Mouse (Mus musculus) spleen, adult 2 months (tissue): ENCODE measurements around the gene Fam184b. TPM values are rescaled to one million over a fixed set of nuclear protein-coding genes. Genes with fewer than 3 reads are reported as not detected.
A peak's percentile ranks its signal among the peaks of the same experiment; 100 is the strongest.

Source experiments
- DNase-seq, 2 experiments: peaks; one replicate each; pipeline versions ENCODE4 v3.0.0 to v3.0.0-alpha.2; 2012 to 2021; ENCODE audit warnings: low spot score in 2 of 2, low read depth in 1 of 2
- H3K27ac ChIP-seq: fragments of 200-500 bp; 2 replicates; pipeline ENCODE4 v1.5.1; 2012; ENCODE audit warnings: low read length, inconsistent platforms; ENCODE audit not compliant: insufficient read depth
- H3K27me3 ChIP-seq: fragments of 200-500 bp; 2 replicates; pipeline ENCODE4 v1.6.1; 2012; ENCODE audit warnings: mild to moderate bottlenecking, moderate library complexity, low read length, inconsistent platforms; ENCODE audit not compliant: control insufficient read depth, insufficient read depth
- H3K36me3 ChIP-seq: fragments of 200-500 bp; 2 replicates; pipeline ENCODE4 v1.6.1; 2012; ENCODE audit warnings: mild to moderate bottlenecking, low read length, inconsistent platforms; ENCODE audit not compliant: control insufficient read depth, insufficient read depth
- H3K4me1 ChIP-seq: fragments of 200-500 bp; 2 replicates; pipeline ENCODE4 v1.6.1; 2011; ENCODE audit warnings: inconsistent platforms; ENCODE audit not compliant: control insufficient read depth, insufficient read depth, insufficient read length
- H3K4me3 ChIP-seq: fragments of 200-500 bp; 2 replicates; pipeline ENCODE4 v1.5.1; 2011; ENCODE audit warnings: mild to moderate bottlenecking, inconsistent platforms; ENCODE audit not compliant: insufficient read depth, insufficient read length; ENCODE audit errors: extremely low read depth
- CTCF ChIP-seq: fragments of 200-500 bp; IDR thresholded peaks from 2 replicates; pipeline ENCODE4 v1.5.1; 2011; ENCODE audit warnings: mild to moderate bottlenecking, inconsistent platforms; ENCODE audit not compliant: insufficient read depth, insufficient read length, insufficient replicate concordance; ENCODE audit errors: extremely low read depth
- POLR2A ChIP-seq: fragments of 200-500 bp; IDR thresholded peaks from 2 replicates; pipeline ENCODE4 v1.6.1; 2011; ENCODE audit warnings: low read depth, low read length, inconsistent platforms
- WGBS: fragments of 180-500 bp; shearing (Covaris S2); methylation state at CpG from one replicate; pipeline ENCODE4 v1.1.7; 2018; 5-methylcytosine and 5-hydroxymethylcytosine counted together
- polyA plus RNA-seq: library from polyadenylated mRNA; depleted of rRNA; stranded (reverse); fragments of >200 nt; gene quantifications from 2 replicates; pipeline ENCODE4 v1.2.3, GENCODE M21; 2012; rRNA removed

The Fam184b gene
- polyA plus RNA-seq, result 0.06 and 0.08 TPM in 2 replicates

DNA sequence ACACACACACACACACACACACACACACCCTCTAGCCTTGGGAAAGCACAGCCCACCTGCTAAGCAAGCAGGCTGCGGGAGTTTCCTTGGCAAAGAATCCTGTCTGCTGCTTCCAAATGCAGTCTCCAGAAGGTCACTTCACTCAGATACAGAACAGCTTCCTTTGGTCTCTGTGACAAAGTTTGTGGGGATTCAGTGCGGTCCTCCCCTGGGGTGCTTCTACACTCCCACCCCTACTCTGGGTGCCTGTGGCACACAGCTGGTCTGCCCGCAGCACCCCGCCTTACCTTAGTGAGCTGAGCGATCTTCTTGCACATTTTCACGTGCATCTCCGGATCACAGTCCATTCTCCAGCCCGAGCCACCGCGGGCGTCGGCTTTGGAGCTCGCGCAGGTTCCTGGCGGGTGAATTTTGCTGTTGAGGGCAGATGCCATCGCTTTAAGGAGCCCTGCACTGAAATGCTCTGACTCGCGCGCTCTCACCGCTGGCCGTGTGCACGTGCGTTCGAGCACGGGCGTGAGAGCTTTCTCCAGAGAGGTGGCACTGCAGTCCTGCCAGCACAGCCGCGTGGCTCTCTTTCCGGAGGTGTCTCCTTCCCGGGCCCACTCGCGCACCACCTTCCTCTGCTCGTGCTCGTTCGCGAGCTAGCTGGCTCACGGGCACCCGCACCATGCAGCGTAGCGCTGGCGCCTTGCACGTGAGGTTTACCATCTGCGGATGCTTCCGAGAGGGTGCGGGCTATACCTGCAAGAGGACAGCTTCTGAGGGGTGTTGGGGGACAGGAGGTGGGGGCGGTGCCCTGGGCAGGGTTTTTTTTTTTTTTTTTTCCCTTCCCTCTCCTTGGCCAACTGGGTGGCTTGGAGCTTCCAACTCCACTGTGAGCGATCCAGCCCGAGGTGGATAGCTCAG lies at the start of gene Fam184b:
Fam184b (minus strand) TSS at position 809 of the 909 bp plus-strand sequence.
- H3K27me3 ChIP-seq, result peaks cover 9% of the 10 kb centered on the region
- peaks cover 5% of the 10 kb centered on the region; the same call in 1 of the 2 replicates for H3K4me1 ChIP-seq
- no peak for DNase-seq
- TF ChIP-seq POLR2A (no peak), CTCF (no peak)
- H3K36me3 ChIP-seq, result no peaks in the 10 kb centered on the region
- no peak within 1 kb of the TSS for H3K27ac ChIP-seq
- peak within 1 kb of the TSS; percentile 33 for H3K4me3 ChIP-seq
- WGBS, result 2% methylated on average over 48 of the region's 48 CpGs

DNA sequence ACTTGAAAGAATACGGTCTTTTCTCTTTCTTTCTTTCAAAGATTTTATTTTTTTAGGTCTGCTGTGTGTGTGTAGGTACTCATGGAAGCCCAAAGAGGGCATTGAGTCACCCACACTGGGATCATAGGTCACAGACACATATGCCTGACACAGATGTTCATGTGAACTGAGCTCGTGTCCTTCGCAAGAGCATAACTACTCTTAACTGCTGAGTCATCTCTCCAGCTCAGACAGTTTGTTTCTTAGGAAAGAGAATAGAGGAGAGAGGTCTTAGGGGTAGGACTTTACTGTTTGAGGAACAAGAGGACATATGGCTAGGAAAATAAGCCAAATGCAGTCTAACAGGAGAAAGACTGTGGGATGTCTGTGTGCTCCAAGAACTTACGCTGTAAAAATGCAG lies 49.7 kb upstream of the Fam184b start:
- H3K4me3 ChIP-seq, result no peak overlapping the region
- 83% methylated on average over 4 of the region's 4 CpGs for WGBS
- no peak for TF ChIP-seq POLR2A
- TF ChIP-seq CTCF, result no peak

GRCm38 (mm10) chr5:45686223-45686622 lies 46.8 kb upstream of the Fam184b start:
- Histone ChIP-seq H3K27me3 (no peaks in the 10 kb centered on the region), H3K36me3 (no peaks in the 10 kb centered on the region), H3K4me1 (no peaks in the 10 kb centered on the region), H3K27ac (no peak overlapping the region), H3K4me3 (no peak overlapping the region)
- DNase-seq, result no peak
- no peak for TF ChIP-seq POLR2A
- WGBS, result 95% methylated on average over 3 of the region's 3 CpGs

More for the DNA sequence above, 49.7 kb upstream of the Fam184b start:
- Histone ChIP-seq H3K36me3 (no peaks in the 10 kb centered on the region), H3K27ac (no peak overlapping the region), H3K27me3 (no peaks in the 10 kb centered on the region), H3K4me1 (no peaks in the 10 kb centered on the region)
- no peak for DNase-seq

GRCm38 (mm10) chr5:45685243-45685642 lies 45.8 kb upstream of the Fam184b start:
- Histone ChIP-seq H3K4me1 (no peaks in the 10 kb centered on the region), H3K4me3 (no peak overlapping the region), H3K36me3 (no peaks in the 10 kb centered on the region), H3K27me3 (no peaks in the 10 kb centered on the region), H3K27ac (no peak overlapping the region)
- no peak for DNase-seq
- WGBS, result 85% methylated on average over 2 of the region's 2 CpGs
- TF ChIP-seq POLR2A (no peak), CTCF (no peak)

DNA sequence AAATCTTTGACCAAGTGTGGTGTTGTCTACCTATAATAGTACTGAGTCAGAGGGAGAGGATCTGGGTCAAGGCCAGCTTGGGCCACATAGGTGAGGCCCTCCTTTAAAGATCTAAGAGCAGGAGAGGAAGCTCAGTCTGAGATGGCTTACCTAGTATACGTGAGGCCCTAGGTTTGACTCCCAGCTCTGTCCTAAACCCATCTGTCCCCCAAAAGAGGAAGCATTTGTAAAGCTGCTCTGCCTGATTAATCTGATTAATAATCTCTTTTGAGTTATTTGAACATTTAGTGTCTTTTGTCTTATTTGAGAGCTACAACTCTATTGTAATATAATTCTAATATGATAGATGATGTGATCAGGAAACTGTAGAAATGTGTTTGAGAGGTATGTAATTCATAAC lies 44.0 kb upstream of the Fam184b start:
- no peaks in the 10 kb centered on the region for H3K36me3 ChIP-seq
- no peaks in the 10 kb centered on the region for H3K27me3 ChIP-seq
- no peaks in the 10 kb centered on the region for H3K4me1 ChIP-seq
- DNase-seq, result no peak
- H3K4me3 ChIP-seq, result no peak overlapping the region
- no peak overlapping the region for H3K27ac ChIP-seq
- TF ChIP-seq POLR2A (no peak), CTCF (no peak)
- WGBS, result 85% methylated on average over 1 of the region's 1 CpGs

GRCm38 (mm10) chr5:45679955-45680354 lies 40.5 kb upstream of the Fam184b start:
- no peak overlapping the region for H3K27ac ChIP-seq
- no peak overlapping the region for H3K4me3 ChIP-seq
- H3K27me3 ChIP-seq, result no peaks in the 10 kb centered on the region
- no peaks in the 10 kb centered on the region for H3K36me3 ChIP-seq
- TF ChIP-seq POLR2A (no peak), CTCF (no peak)
- no peak for DNase-seq
- H3K4me1 ChIP-seq, result no peaks in the 10 kb centered on the region

GRCm38 (mm10) chr5:45677639-45678038 lies 38.2 kb upstream of the Fam184b start:
- Histone ChIP-seq H3K36me3 (no peaks in the 10 kb centered on the region), H3K4me3 (no peak overlapping the region), H3K27me3 (no peaks in the 10 kb centered on the region), H3K27ac (no peak overlapping the region), H3K4me1 (no peaks in the 10 kb centered on the region)
- 62% methylated on average over 4 of the region's 4 CpGs for WGBS
- DNase-seq, result no peak
- TF ChIP-seq CTCF (no peak), POLR2A (no peak)
